Mouse (Mus musculus) CH12.LX (cell line): ENCODE results near the gene Soat1. TPM values are rescaled to one million over a fixed set of nuclear protein-coding genes. Genes with fewer than 3 reads are reported as not detected.

Experiments
- DNase-seq: peaks from one replicate; pipeline ENCODE4 v3.0.0-alpha.2; 2013; ENCODE audit errors: extremely low read depth
- H3K27ac ChIP-seq: 2 replicates; pipeline ENCODE4 v1.5.1; 2012; ENCODE audit warnings: low read depth, mild to moderate bottlenecking, control low read depth, moderate library complexity; ENCODE audit not compliant: insufficient read depth
- H3K27me3 ChIP-seq: replicated peaks from 2 replicates; pipeline ENCODE3; 2012; ENCODE audit warnings: inconsistent platforms
- H3K36me3 ChIP-seq, 2 experiments: replicated peaks in 1 of 2; 2 replicates each; pipeline versions ENCODE3 to v1.6.1; 2012; ENCODE audit warnings: inconsistent platforms in 1 of 2, low read length in 1 of 2, mild to moderate bottlenecking in 1 of 2, mixed read lengths in 1 of 2, moderate library complexity in 1 of 2; ENCODE audit not compliant: control insufficient read depth in 1 of 2, insufficient read depth in 1 of 2
- H3K4me1 ChIP-seq, 2 experiments: 2 replicates each; pipeline ENCODE4 v1.6.1; 2012; ENCODE audit warnings: inconsistent platforms in 1 of 2, moderate library complexity in 1 of 2; ENCODE audit not compliant: insufficient read depth in 2 of 2, control insufficient read depth in 1 of 2
- H3K4me2 ChIP-seq: 2 replicates; pipeline ENCODE4 v1.6.1; 2012; ENCODE audit warnings: low read depth, mild to moderate bottlenecking, control low read depth; ENCODE audit not compliant: poor library complexity, insufficient read depth, severe bottlenecking
- H3K4me3 ChIP-seq, 3 experiments: fragments of 150-350 bp in 1 of 3; sonication (generic) in 1 of 3; replicated peaks in 1 of 3; 2 replicates each; pipeline versions ENCODE3 to v1.5.1; 2011 to 2012; ENCODE audit warnings: low read depth in 2 of 3, low read length in 2 of 3, mild to moderate bottlenecking in 2 of 3, moderate library complexity in 2 of 3, control low read depth in 1 of 3, improper control_type of control experiment in 1 of 3, inconsistent platforms in 1 of 3, mixed read lengths in 1 of 3; ENCODE audit not compliant: poor library complexity in 1 of 3
- H3K79me2 ChIP-seq: replicated peaks from 2 replicates; pipeline ENCODE4 v1.6.1; 2012; ENCODE audit warnings: mild to moderate bottlenecking, moderate library complexity; ENCODE audit not compliant: control insufficient read depth, poor library complexity, insufficient read depth, severe bottlenecking; ENCODE audit errors: extremely low read depth
- H3K9ac ChIP-seq: 2 replicates; pipeline ENCODE4 v1.6.1; 2012; ENCODE audit warnings: low read depth, mild to moderate bottlenecking, control low read depth, moderate library complexity; ENCODE audit not compliant: insufficient read depth
- H3K9me3 ChIP-seq: replicated peaks from 2 replicates; pipeline ENCODE3; 2012; ENCODE audit warnings: low read length, inconsistent platforms, mixed read lengths
- CHD2 ChIP-seq: IDR thresholded peaks from 2 replicates; pipeline ENCODE4 v1.6.1; 2011; ENCODE audit warnings: low read length, improper control_type of control experiment
- CTCF ChIP-seq, 2 experiments: IDR thresholded peaks in 1 of 2; conservative IDR thresholded peaks in 1 of 2; 2 replicates each; pipeline ENCODE4 v1.5.1; 2011 to 2012; ENCODE audit warnings: low read depth in 2 of 2, low read length in 2 of 2, improper control_type of control experiment in 1 of 2, inconsistent platforms in 1 of 2, mild to moderate bottlenecking in 1 of 2, moderate library complexity in 1 of 2
- E2F4 ChIP-seq: IDR thresholded peaks from 2 replicates; pipeline ENCODE4 v1.6.1; 2011; ENCODE audit warnings: low read depth, low read length, improper control_type of control experiment; ENCODE audit not compliant: insufficient replicate concordance
- EP300 ChIP-seq: IDR thresholded peaks from 2 replicates; pipeline ENCODE4 v1.6.1; 2011; ENCODE audit warnings: low read length, improper control_type of control experiment
- GABPA ChIP-seq: IDR thresholded peaks from 2 replicates; pipeline ENCODE4 v1.6.1; 2012; ENCODE audit warnings: low read depth, low read length, improper control_type of control experiment, inconsistent platforms; ENCODE audit not compliant: insufficient replicate concordance
- HCFC1 ChIP-seq: IDR thresholded peaks from 2 replicates; pipeline ENCODE4 v1.6.1; 2012; ENCODE audit warnings: low read depth, mild to moderate bottlenecking, inconsistent platforms, low read length, improper control_type of control experiment
- JUN ChIP-seq: IDR thresholded peaks from 2 replicates; pipeline ENCODE4 v1.6.1; 2011; ENCODE audit warnings: low read depth, mild to moderate bottlenecking, low read length, improper control_type of control experiment, moderate library complexity; ENCODE audit not compliant: insufficient read depth
- JUND ChIP-seq: conservative IDR thresholded peaks from 2 replicates; pipeline ENCODE4 v1.6.1; 2011; ENCODE audit warnings: low read depth, low read length, improper control_type of control experiment
- MAFK ChIP-seq: IDR thresholded peaks from 2 replicates; pipeline ENCODE4 v1.6.1; 2011; ENCODE audit warnings: low read length, improper control_type of control experiment; ENCODE audit not compliant: insufficient replicate concordance
- MAZ ChIP-seq: IDR thresholded peaks from 2 replicates; pipeline ENCODE4 v1.6.1; 2012; ENCODE audit warnings: low read depth, mild to moderate bottlenecking, inconsistent platforms, low read length, improper control_type of control experiment, moderate library complexity
- MEF2A ChIP-seq: IDR thresholded peaks from 2 replicates; pipeline ENCODE4 v1.6.1; 2014; ENCODE audit warnings: low read depth, mild to moderate bottlenecking, inconsistent platforms, low read length, improper control_type of control experiment, borderline replicate concordance
- MXI1 ChIP-seq: IDR thresholded peaks from 2 replicates; pipeline ENCODE4 v1.6.1; 2011; ENCODE audit warnings: mild to moderate bottlenecking, low read depth, low read length, improper control_type of control experiment
- MYC ChIP-seq: IDR thresholded peaks from 2 replicates; pipeline ENCODE4 v1.6.1; 2011; ENCODE audit warnings: low read depth, mild to moderate bottlenecking, improper control_type of control experiment, low read length
- NELFE ChIP-seq: IDR thresholded peaks from 2 replicates; pipeline ENCODE4 v1.6.1; 2011; ENCODE audit warnings: low read depth, low read length, improper control_type of control experiment
- POLR2A ChIP-seq: IDR thresholded peaks from 2 replicates; pipeline ENCODE4 v1.6.1; 2011; ENCODE audit warnings: low read depth, mild to moderate bottlenecking, improper control_type of control experiment, low read length
- POLR2AphosphoS2 ChIP-seq: IDR thresholded peaks from 2 replicates; pipeline ENCODE4 v1.6.1; 2011; ENCODE audit warnings: low read depth, low read length, improper control_type of control experiment
- RCOR1 ChIP-seq: conservative IDR thresholded peaks from 2 replicates; pipeline ENCODE4 v1.6.1; 2012; ENCODE audit warnings: low read depth, mild to moderate bottlenecking, inconsistent platforms, low read length, improper control_type of control experiment
- SIN3A ChIP-seq: IDR thresholded peaks from 2 replicates; pipeline ENCODE4 v1.6.1; 2012; ENCODE audit warnings: low read length, improper control_type of control experiment, inconsistent platforms
- SMC3 ChIP-seq: IDR thresholded peaks from 2 replicates; pipeline ENCODE4 v1.6.1; 2011; ENCODE audit warnings: low read depth, low read length, improper control_type of control experiment
- TBP ChIP-seq: conservative IDR thresholded peaks from 2 replicates; pipeline ENCODE4 v1.6.1; 2011; ENCODE audit warnings: low read depth, low read length, improper control_type of control experiment
- TCF12 ChIP-seq: IDR thresholded peaks from 2 replicates; pipeline ENCODE4 v1.6.1; 2014; ENCODE audit warnings: low read depth, mild to moderate bottlenecking, inconsistent platforms, low read length, improper control_type of control experiment
- USF1 ChIP-seq: IDR thresholded peaks from 2 replicates; pipeline ENCODE4 v1.6.1; 2014; ENCODE audit warnings: low read depth, mild to moderate bottlenecking, inconsistent platforms, low read length, improper control_type of control experiment
- ZC3H11A ChIP-seq: IDR thresholded peaks from 2 replicates; pipeline ENCODE4 v1.6.1; 2012; ENCODE audit warnings: low read depth, mild to moderate bottlenecking, inconsistent platforms, low read length, improper control_type of control experiment
- ZKSCAN1 ChIP-seq: IDR thresholded peaks from 2 replicates; pipeline ENCODE4 v1.6.1; 2012; ENCODE audit warnings: low read depth, inconsistent platforms, low read length, improper control_type of control experiment, borderline replicate concordance
- ZMIZ1 ChIP-seq: IDR thresholded peaks from 2 replicates; pipeline ENCODE4 v1.6.1; 2012; ENCODE audit warnings: low read depth, mild to moderate bottlenecking, inconsistent platforms, low read length, improper control_type of control experiment
- ZNF384 ChIP-seq: IDR thresholded peaks from 2 replicates; pipeline ENCODE4 v1.6.1; 2012; ENCODE audit warnings: low read depth, low read length, improper control_type of control experiment, inconsistent platforms
- dilution Hi-C: fragments of 300-500 bp; cut with MboI; formaldehyde crosslinking; loops from 2 replicates; pipeline ENCODE4 v1.14.3; 2020; ENCODE audit warnings: low sequenced_read_pairs; ENCODE audit not compliant: extremely low pct_unique_long_range_greater_than_20kb, extremely low pct_ligation_motif_present
- in situ Hi-C: fragments of 300-500 bp; cut with MboI; formaldehyde crosslinking; loops from 3 replicates; pipeline ENCODE4 v1.14.3; 2019; ENCODE audit warnings: low sequenced_read_pairs, low pct_ligation_motif_present, low pct_unique_long_range_greater_than_20kb, mixed read lengths
- polyA plus RNA-seq: library from polyadenylated mRNA; unstranded; fragments of >175 nt; gene quantifications from 2 replicates; pipeline ENCODE4 v1.2.1, GENCODE M21; 2012; ENCODE audit warnings: low read depth; ENCODE audit not compliant: insufficient read length
- total RNA-seq, 2 experiments: library from RNA; depleted of rRNA; stranded (reverse); fragments of 300-350 nt in 1 of 2; fragments of >200 nt in 1 of 2; gene quantifications; 2 replicates each; pipeline ENCODE4 v1.2.3; 2012 to 2014

Gene Soat1
- total and polyA plus RNA-seq, 3 experiments = 8.6 to 13.5 (median 10.3) TPM

GRCm38 (mm10) chr1:156449089-156449488, 25.0 kb downstream of the Soat1 start:
- H3K36me3 ChIP-seq = peaks cover 0 to 23% of the 10 kb centered on the region in 2 experiments
- dilution Hi-C loops = no loop called here

DNA sequence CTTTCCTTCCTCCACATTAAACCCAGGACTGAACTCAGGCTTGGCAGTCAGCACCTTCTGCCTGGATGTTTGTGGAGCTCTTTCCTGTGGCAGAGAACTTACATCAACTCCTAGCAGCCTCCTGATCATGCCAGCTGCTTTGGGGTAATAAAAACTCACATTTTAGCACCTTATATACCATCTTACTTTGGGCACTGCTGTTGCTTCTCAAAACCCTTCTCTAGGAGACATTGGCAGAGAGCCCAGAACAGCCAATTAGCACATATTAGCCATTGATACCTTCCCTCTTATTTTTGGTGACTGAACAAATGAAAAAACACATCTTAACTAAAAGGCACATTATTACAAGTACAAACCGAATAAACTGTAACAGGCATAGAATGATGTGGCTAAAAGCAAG, 29.1 kb downstream of the Soat1 start:
- Histone ChIP-seq H3K27me3 (no peaks in the 10 kb centered on the region), H3K79me2 (no peaks in the 10 kb centered on the region), H3K27ac (no peak overlapping the region), H3K4me2 (no peak overlapping the region), H3K4me3 (no peak overlapping the region), H3K9me3 (no peaks in the 10 kb centered on the region), H3K9ac (no peak overlapping the region), H3K4me1 (peaks cover 0 to 2% of the 10 kb centered on the region in 2 experiments; a peak in 1 of 4 replicates), H3K36me3 (peaks cover 4 to 32% of the 10 kb centered on the region in 2 experiments)
- dilution Hi-C loops (no loop called here), in situ Hi-C loops (no loop called here)
- no peak for DNase-seq
- no peak for TF ChIP-seq TCF12
- no peak for TF ChIP-seq MAFK
- TF ChIP-seq E2F4 = no peak
- TF ChIP-seq EP300 = no peak
- TF ChIP-seq ZKSCAN1 = no peak
- no peak for TF ChIP-seq JUN
- TF ChIP-seq MEF2A = no peak
- TF ChIP-seq NELFE = no peak
- no peak for TF ChIP-seq ZNF384
- no peak for TF ChIP-seq SIN3A
- no peak for TF ChIP-seq RCOR1

More at GRCm38 (mm10) chr1:156449089-156449488, 25.0 kb downstream of the Soat1 start:
- no peak overlapping the region for H3K4me2 ChIP-seq
- in situ Hi-C loops = no loop called here
- H3K27ac ChIP-seq = no peak overlapping the region
- TF ChIP-seq MXI1 (no peak), MAZ (no peak), TBP (no peak), GABPA (no peak), POLR2A (no peak), JUND (no peak), USF1 (no peak), E2F4 (no peak), HCFC1 (no peak), MAFK (no peak), MYC (no peak), TCF12 (no peak), CHD2 (no peak), POLR2AphosphoS2 (no peak), ZMIZ1 (no peak), MEF2A (no peak), CTCF (conservative IDR thresholded peaks at IDR 0.05 in 1 of 2, IDR thresholded peaks at IDR 0.05 in 1 of 2; ENCODE audit: low read depth in 2 of 2, low read length in 2 of 2) (no peak), ZC3H11A (no peak), SMC3 (no peak)
- H3K4me3 ChIP-seq = no peak overlapping the region
- no peaks in the 10 kb centered on the region for H3K4me1 ChIP-seq
- no peaks in the 10 kb centered on the region for H3K27me3 ChIP-seq
- H3K79me2 ChIP-seq = no peaks in the 10 kb centered on the region
- H3K9me3 ChIP-seq = no peaks in the 10 kb centered on the region
- H3K9ac ChIP-seq = no peak overlapping the region
- DNase-seq = no peak
